Mouse (Mus musculus) embryo, embryonic 10 days (tissue): ENCODE measurements around the gene Ube3a.

Experiments
- DNase-seq: peaks from one replicate; pipeline ENCODE4 v3.0.0-alpha.2; 2015; ENCODE audit warnings: low spot score

Gene Ube3a

GRCm38 (mm10) chr7:59228045-59228865 is at the start of gene Ube3a:
Ube3a (plus strand) TSS chr7:59228750.
- DNase-seq: peak; percentile 98

GRCm38 (mm10) chr7:59192831-59193230 is 35.7 kb upstream of the Ube3a start:
- no peak for DNase-seq

GRCm38 (mm10) chr7:59214911-59215310 is 13.6 kb upstream of the Ube3a start:
- DNase-seq: no peak

GRCm38 (mm10) chr7:59221244-59221643 is 7.3 kb upstream of the Ube3a start:
- DNase-seq: no peak

- DNase-seq: no peak
Measured at GRCm38 (mm10) chr7:59228866-59229182, 274 bp downstream of the Ube3a start.

GRCm38 (mm10) chr7:59229183-59229911 is 797 bp downstream of the Ube3a start:
- peak; percentile 47 for DNase-seq

- DNase-seq: no peak
Measured at GRCm38 (mm10) chr7:59230304-59230703, 1.8 kb downstream of the Ube3a start.

GRCm38 (mm10) chr7:59230768-59231167 is 2.2 kb downstream of the Ube3a start:
- DNase-seq: no peak

- no peak for DNase-seq
Measured at GRCm38 (mm10) chr7:59231960-59232359, 3.4 kb downstream of the Ube3a start.

GRCm38 (mm10) chr7:59234773-59235401 is 6.3 kb downstream of the Ube3a start:
- DNase-seq: no peak

GRCm38 (mm10) chr7:59243257-59243656 is 14.7 kb downstream of the Ube3a start:
- DNase-seq: no peak

- no peak for DNase-seq
Measured at GRCm38 (mm10) chr7:59245541-59245940, 17.0 kb downstream of the Ube3a start.

- no peak for DNase-seq
Measured at GRCm38 (mm10) chr7:59253373-59253772, 24.8 kb downstream of the Ube3a start.

- DNase-seq: no peak
Measured at GRCm38 (mm10) chr7:59265538-59265937, 37.0 kb downstream of the Ube3a start.

GRCm38 (mm10) chr7:59271775-59272174 is 43.2 kb downstream of the Ube3a start:
- DNase-seq: no peak

- no peak for DNase-seq
Measured at GRCm38 (mm10) chr7:59312576-59312975, 84.0 kb downstream of the Ube3a start.

- DNase-seq: no peak
Measured at GRCm38 (mm10) chr7:59322759-59323158, 94.2 kb downstream of the Ube3a start.
